Comparison of ENCODE assay signal across 14 mouse cellular contexts in genomic region chr7:28789235-28789634, GRCm38 (mm10). TPM values are rescaled to one million over a fixed set of nuclear protein-coding genes. Genes with fewer than 3 reads are reported as not detected.
DNase-seq lines count a peak whose midpoint lies in the region; ATAC-seq and TF ChIP-seq lines count a peak whose summit lies in the region.
"Had no signal": no experiment of that assay in that cellular context is flagged by ENCODE, and none has a peak within 500 bp of the region (broad histone marks: within the 10 kb centered on the region; RNA-seq: fewer than 3 reads in every experiment).

No protein-coding gene starts in this region.

- no peak overlapping the region for H3K4me3 ChIP-seq in kidney, embryonic 14.5 days (ENCODE audit: low read length)
- peak overlapping the region in 2 of 3 experiments; percentile 27 to 38 for H3K4me3 ChIP-seq in CH12.LX (replicated peaks in 1 of 3; ENCODE audit: low read depth in 2 of 3, low read length in 2 of 3, poor library complexity in 1 of 3)
- H3K4me3 ChIP-seq in embryonic facial prominence, embryonic 12.5 days: no peak overlapping the region
- no peak overlapping the region for H3K4me3 ChIP-seq in limb, embryonic 12.5 days (replicated peaks)

- H3K4me1 ChIP-seq in kidney, embryonic 14.5 days (ENCODE audit: control insufficient read depth, insufficient read depth, low read length): peaks cover 16% of the 10 kb centered on the region
- H3K4me1 ChIP-seq in CH12.LX (ENCODE audit: control insufficient read depth in 1 of 2, insufficient read depth in 2 of 2): peaks cover 39 to 87% of the 10 kb centered on the region in 2 experiments
- H3K4me1 ChIP-seq in embryonic facial prominence, embryonic 12.5 days: peaks cover 14% of the 10 kb centered on the region
- peaks cover 30% of the 10 kb centered on the region for H3K4me1 ChIP-seq in limb, embryonic 12.5 days (replicated peaks)

- no peak overlapping the region for H3K9ac ChIP-seq in kidney, embryonic 14.5 days (ENCODE audit: low read depth, low read length)
- H3K9ac ChIP-seq in CH12.LX (ENCODE audit: insufficient read depth, low read depth): peak overlapping the region; percentile 40
- H3K9ac ChIP-seq in embryonic facial prominence, embryonic 12.5 days: peak overlapping the region; percentile 13; the same call in 1 of the 2 replicates
- no peak overlapping the region for H3K9ac ChIP-seq in limb, embryonic 12.5 days (replicated peaks)

- no peak for TF ChIP-seq POLR2A in CH12.LX (IDR thresholded peaks at IDR 0.05; ENCODE audit: low read depth, low read length)

- no peak overlapping the region for H3K4me2 ChIP-seq in kidney, embryonic 14.5 days (replicated peaks; ENCODE audit: low read depth, low read length)
- peak overlapping the region; percentile 69 for H3K4me2 ChIP-seq in CH12.LX (ENCODE audit: insufficient read depth, low read depth, poor library complexity, severe bottlenecking)
- no peak overlapping the region for H3K4me2 ChIP-seq in embryonic facial prominence, embryonic 12.5 days (replicated peaks)
- H3K4me2 ChIP-seq in limb, embryonic 12.5 days: no peak overlapping the region

- H3K9me3 ChIP-seq in kidney, embryonic 14.5 days (ENCODE audit: control insufficient read depth, low read length): no peaks in the 10 kb centered on the region
- H3K9me3 ChIP-seq in CH12.LX (replicated peaks; ENCODE audit: low read length): no peaks in the 10 kb centered on the region
- no peaks in the 10 kb centered on the region for H3K9me3 ChIP-seq in embryonic facial prominence, embryonic 12.5 days
- no peaks in the 10 kb centered on the region for H3K9me3 ChIP-seq in limb, embryonic 12.5 days

- DNase-seq in kidney, adult 11 months: no peak
- DNase-seq in CH12.LX (ENCODE audit: extremely low read depth): no peak
- no peak for DNase-seq in adrenal gland, adult 18-20 months (ENCODE audit: low spot score in 2 of 2)
- no peak for DNase-seq in layer of hippocampus, postnatal 14 days (ENCODE audit: low spot score in 2 of 2)
- DNase-seq in lung, postnatal 14 days: no peak
- DNase-seq: adrenal gland, adult 8-10 months; cerebellum, postnatal 36 days; kidney, postnatal 14 days; right cerebral cortex, postnatal 4 days had no signal

- in situ Hi-C loops in CH12.LX (cut with MboI; ENCODE audit: low pct_ligation_motif_present, low pct_unique_long_range_greater_than_20kb, low sequenced_read_pairs): loop anchor here (25.0 kb wide), 1 partner anchor 248 kb away; no protein-coding TSS in a partner anchor

- no peak for ATAC-seq in kidney, embryonic 14.5 days (ENCODE audit: low FRiP score, low TSS enrichment)
- no peak for ATAC-seq in embryonic facial prominence, embryonic 12.5 days (ENCODE audit: insufficient number of reproducible peaks, insufficient read depth, low FRiP score, low TSS enrichment)
- no peak for ATAC-seq in limb, embryonic 12.5 days (ENCODE audit: insufficient number of reproducible peaks, insufficient read depth, low FRiP score, low TSS enrichment, low read depth)

- TF ChIP-seq CTCF in CH12.LX (conservative IDR thresholded peaks at IDR 0.05 in 1 of 2, IDR thresholded peaks at IDR 0.05 in 1 of 2; ENCODE audit: low read depth in 2 of 2, low read length in 2 of 2): no peak

- TF ChIP-seq RAD21 in CH12.LX (IDR thresholded peaks at IDR 0.05; ENCODE audit: low read depth, low read length): no peak

- H3K27ac ChIP-seq in kidney, embryonic 14.5 days (ENCODE audit: low read depth, low read length): peak overlapping the region; percentile 47; the same call in 1 of the 2 replicates
- peak overlapping the region; percentile 92 for H3K27ac ChIP-seq in CH12.LX (ENCODE audit: insufficient read depth, low read depth)
- H3K27ac ChIP-seq in embryonic facial prominence, embryonic 12.5 days: peak overlapping the region; percentile 73
- H3K27ac ChIP-seq in limb, embryonic 12.5 days: peak overlapping the region; percentile 47

- no peaks in the 10 kb centered on the region for H3K27me3 ChIP-seq in kidney, embryonic 14.5 days (ENCODE audit: control insufficient read depth, insufficient read depth, low read length)
- H3K27me3 ChIP-seq in CH12.LX (replicated peaks): no peaks in the 10 kb centered on the region
- H3K27me3 ChIP-seq in embryonic facial prominence, embryonic 12.5 days: no peaks in the 10 kb centered on the region
- no peaks in the 10 kb centered on the region for H3K27me3 ChIP-seq in limb, embryonic 12.5 days

- no peak for TF ChIP-seq EP300 in CH12.LX (IDR thresholded peaks at IDR 0.05; ENCODE audit: low read length)

- dilution Hi-C loops in CH12.LX (cut with MboI; ENCODE audit: extremely low pct_ligation_motif_present, extremely low pct_unique_long_range_greater_than_20kb, low sequenced_read_pairs): no loop called here

- 53% methylated on average over 3 of the region's 3 CpGs for WGBS in kidney, embryonic 14.5 days
- WGBS in embryonic facial prominence, embryonic 12.5 days: 33% methylated on average over 3 of the region's 3 CpGs
- WGBS in limb, embryonic 12.5 days: 61% methylated on average over 3 of the region's 3 CpGs

- no peaks in the 10 kb centered on the region; the same call in 1 of the 2 replicates for H3K36me3 ChIP-seq in kidney, embryonic 14.5 days (ENCODE audit: control insufficient read depth, insufficient read depth, low read length)
- peaks cover 9 to 36% of the 10 kb centered on the region in 2 experiments for H3K36me3 ChIP-seq in CH12.LX (replicated peaks in 1 of 2; ENCODE audit: control insufficient read depth in 1 of 2, insufficient read depth in 1 of 2, low read length in 1 of 2)
- H3K36me3 ChIP-seq in embryonic facial prominence, embryonic 12.5 days: peaks cover 24% of the 10 kb centered on the region
- peaks cover 40% of the 10 kb centered on the region for H3K36me3 ChIP-seq in limb, embryonic 12.5 days

- H3K79me2 ChIP-seq in CH12.LX (replicated peaks; ENCODE audit: control insufficient read depth, extremely low read depth, insufficient read depth, poor library complexity, severe bottlenecking): no peaks in the 10 kb centered on the region

TF ChIP-seq in CH12.LX, 34 proteins besides CTCF, POLR2A, EP300 and RAD21 (continues in another document):
- TF ChIP-seq USF1 (IDR thresholded peaks at IDR 0.05; ENCODE audit: low read depth, low read length) (no peak), ZMIZ1 (IDR thresholded peaks at IDR 0.05; ENCODE audit: low read depth, low read length) (0 out of 2 replicates have a peak, but pooled peaks have one; percentile 8), ZC3H11A (IDR thresholded peaks at IDR 0.05; ENCODE audit: low read depth, low read length) (no peak), ZNF384 (IDR thresholded peaks at IDR 0.05; ENCODE audit: low read depth, low read length) (no peak), HCFC1 (IDR thresholded peaks at IDR 0.05; ENCODE audit: low read depth, low read length) (no peak)

RNA-seq across cellular contexts. Expression of gene Rinl, which starts 0.5 kb away (rescaled TPM):
- 2.9 and 5.6 TPM in 2 replicates for polyA plus RNA-seq in kidney, embryonic 14.5 days (2014; fragmentation: Nextera tagmentation; extraction: Ambion mirVana)
- total RNA-seq in CH12.LX (2012; rRNA removed) (60.9 and 65.5 TPM in 2 replicates), CH12.LX (2014; rRNA removed) (41.5 and 46.1 TPM in 2 replicates)
- 60.6 and 61.8 TPM in 2 replicates for polyA plus RNA-seq in CH12.LX (2012; ENCODE audit: insufficient read length, low read depth)
- polyA plus RNA-seq in embryonic facial prominence, embryonic 12.5 days (2016; fragmentation: Nextera tagmentation; extraction: Ambion mirVana): 2.2 and 2.8 TPM in 2 replicates
- polyA plus RNA-seq in limb, embryonic 12.5 days (2016; fragmentation: Nextera tagmentation; extraction: Ambion mirVana): 2.3 and 3.1 TPM in 2 replicates
- total RNA-seq in adrenal gland, adult 18-20 months (2021): 1 to 10 TPM; 2.6 to 3.2 TPM
- 1 to 10 TPM; 2.9 to 3.3 TPM for total RNA-seq in layer of hippocampus, postnatal 14 days (2021)

RNA-seq across cellular contexts. Expression of gene Hnrnpl, which starts 19.1 kb away (rescaled TPM):
- polyA plus RNA-seq in kidney, embryonic 14.5 days (2014; fragmentation: Nextera tagmentation; extraction: Ambion mirVana): 283 and 322 TPM in 2 replicates
- total RNA-seq in CH12.LX (2012; rRNA removed) (296 and 342 TPM in 2 replicates), CH12.LX (2014; rRNA removed) (365 and 371 TPM in 2 replicates)
- 640 and 645 TPM in 2 replicates for polyA plus RNA-seq in CH12.LX (2012; ENCODE audit: insufficient read length, low read depth)
- polyA plus RNA-seq in embryonic facial prominence, embryonic 12.5 days (2016; fragmentation: Nextera tagmentation; extraction: Ambion mirVana): 372 and 383 TPM in 2 replicates
- polyA plus RNA-seq in limb, embryonic 12.5 days (2016; fragmentation: Nextera tagmentation; extraction: Ambion mirVana): 347 and 425 TPM in 2 replicates
- total RNA-seq in adrenal gland, adult 18-20 months (2021): 100 to 1,000 TPM; 327 to 346 TPM
- 100 to 1,000 TPM; 379 to 416 TPM for total RNA-seq in layer of hippocampus, postnatal 14 days (2021)

RNA-seq across cellular contexts. Expression of gene Nfkbib, which starts 21.9 kb away (rescaled TPM):
- polyA plus RNA-seq in kidney, embryonic 14.5 days (2014; fragmentation: Nextera tagmentation; extraction: Ambion mirVana): 39.2 and 43.9 TPM in 2 replicates
- total RNA-seq in CH12.LX (2012; rRNA removed) (59.3 and 62.8 TPM in 2 replicates), CH12.LX (2014; rRNA removed) (24.6 and 30.5 TPM in 2 replicates)
- polyA plus RNA-seq in CH12.LX (2012; ENCODE audit: insufficient read length, low read depth): 97.5 and 101 TPM in 2 replicates
- 38.9 and 42.0 TPM in 2 replicates for polyA plus RNA-seq in embryonic facial prominence, embryonic 12.5 days (2016; fragmentation: Nextera tagmentation; extraction: Ambion mirVana)
- 37.4 and 40.8 TPM in 2 replicates for polyA plus RNA-seq in limb, embryonic 12.5 days (2016; fragmentation: Nextera tagmentation; extraction: Ambion mirVana)
- 10 to 100 TPM; 44.0 to 55.4 TPM for total RNA-seq in adrenal gland, adult 18-20 months (2021)
- 10 to 100 TPM; 31.4 to 33.9 TPM for total RNA-seq in layer of hippocampus, postnatal 14 days (2021)

RNA-seq across cellular contexts. Expression of gene Sirt2, which starts 22.7 kb away (rescaled TPM):
- 49.7 and 56.7 TPM in 2 replicates for polyA plus RNA-seq in kidney, embryonic 14.5 days (2014; fragmentation: Nextera tagmentation; extraction: Ambion mirVana)
- total RNA-seq in CH12.LX (2012; rRNA removed) (66.2 and 68.3 TPM in 2 replicates), CH12.LX (2014; rRNA removed) (36.0 and 40.9 TPM in 2 replicates)
- polyA plus RNA-seq in CH12.LX (2012; ENCODE audit: insufficient read length, low read depth): 124 and 128 TPM in 2 replicates
- polyA plus RNA-seq in embryonic facial prominence, embryonic 12.5 days (2016; fragmentation: Nextera tagmentation; extraction: Ambion mirVana): 76.1 and 76.7 TPM in 2 replicates
- polyA plus RNA-seq in limb, embryonic 12.5 days (2016; fragmentation: Nextera tagmentation; extraction: Ambion mirVana): 70.8 and 76.9 TPM in 2 replicates
- total RNA-seq in adrenal gland, adult 18-20 months (2021): 10 to 100 TPM; 78.1 to 86.7 TPM
- 100 to 1,000 TPM; 325 to 336 TPM for total RNA-seq in layer of hippocampus, postnatal 14 days (2021)

RNA-seq across cellular contexts. Expression of gene Ccer2, which starts 33.3 kb away (rescaled TPM):
- polyA plus RNA-seq in kidney, embryonic 14.5 days (2014; fragmentation: Nextera tagmentation; extraction: Ambion mirVana): not detected in 2 replicates
- total RNA-seq in CH12.LX (2012; rRNA removed): 0.17 TPM in 1 of 2 replicates, not detected in the other
- not detected in 2 replicates for total RNA-seq in CH12.LX (2014; rRNA removed)
- not detected in 2 replicates for polyA plus RNA-seq in CH12.LX (2012; ENCODE audit: insufficient read length, low read depth)
- 5.0 and 6.5 TPM in 2 replicates for polyA plus RNA-seq in embryonic facial prominence, embryonic 12.5 days (2016; fragmentation: Nextera tagmentation; extraction: Ambion mirVana)
- polyA plus RNA-seq in limb, embryonic 12.5 days (2016; fragmentation: Nextera tagmentation; extraction: Ambion mirVana): 0.24 TPM in 1 of 2 replicates, not detected in the other
- not detected for total RNA-seq in adrenal gland, adult 18-20 months (2021)
- under 1 TPM in 1 of 2 experiments, not detected in 1; 0.41 TPM for total RNA-seq in layer of hippocampus, postnatal 14 days (2021)
- total RNA-seq: adrenal gland, adult 8-10 months; hematopoietic stem cell, adult 5-6 weeks; megakaryocyte-erythroid progenitor cell, adult 5-6 weeks had no signal

Comparison
In these comparisons a context has a peak if more than half of its experiments do, and no peak if none do; other contexts are left out.
1. H3K4me3 ChIP-seq: peak in CH12.LX (2 of 3); none in kidney, embryonic 14.5 days (single experiment), embryonic facial prominence, embryonic 12.5 days (single experiment) and limb, embryonic 12.5 days (single experiment).
2. H3K9ac ChIP-seq: peak in CH12.LX (single experiment) and embryonic facial prominence, embryonic 12.5 days (single experiment); none in kidney, embryonic 14.5 days (single experiment) and limb, embryonic 12.5 days (single experiment).
3. Peak in every context shown above with its lines, with median percentiles within 50 percentile points of each other: H3K27ac ChIP-seq.